Mouse (Mus musculus): Measurements from ENCODE around the gene Casp6.
A peak's percentile ranks its signal among the peaks of the same experiment; 100 is the strongest.

DNA sequence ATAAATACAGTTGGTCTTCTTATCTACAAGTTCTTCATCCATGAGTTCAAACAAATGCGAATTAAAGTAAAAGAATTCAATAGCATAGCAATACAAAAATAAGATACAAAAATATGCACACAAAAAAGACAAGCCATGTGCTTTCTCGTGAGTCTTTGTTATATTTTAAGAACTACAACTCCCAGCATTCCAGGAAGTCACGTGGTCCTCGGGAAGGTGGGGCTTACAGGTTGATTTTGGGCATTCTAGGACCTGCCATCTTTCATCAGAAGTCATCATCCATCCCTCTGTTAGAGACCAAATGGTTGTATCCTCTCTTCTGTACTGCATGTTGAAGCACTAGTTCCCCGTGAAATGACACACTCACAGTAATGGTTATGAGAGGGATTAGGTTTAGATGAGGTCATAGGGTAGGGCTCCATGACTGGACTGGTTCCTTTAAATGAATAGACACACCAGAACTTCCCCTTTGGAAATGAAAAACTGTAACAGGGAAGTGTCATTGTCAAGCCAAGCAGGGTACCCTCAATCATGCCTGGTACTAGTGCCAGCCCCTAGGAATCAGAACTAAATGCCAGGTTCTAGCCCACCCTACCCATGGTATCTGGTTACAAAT is 48.0 kb downstream of the Casp6 start:
- no peak for TF ChIP-seq ZC3H11A (IDR thresholded peaks at IDR 0.05; ENCODE audit: borderline replicate concordance, low read depth, low read length)
- peak; percentile 84 for TF ChIP-seq HCFC1 (IDR thresholded peaks at IDR 0.05; ENCODE audit: borderline replicate concordance, insufficient read depth, low read length)
- no peak for TF ChIP-seq ZNF384 (IDR thresholded peaks at IDR 0.05; ENCODE audit: low read depth, low read length)
- no peak for TF ChIP-seq MAFK (IDR thresholded peaks at IDR 0.05; ENCODE audit: insufficient read depth, low read depth, low read length)
- TF ChIP-seq CHD2 (IDR thresholded peaks at IDR 0.05; ENCODE audit: low read depth, low read length) = no peak
